Mouse (Mus musculus) hindbrain, embryonic 13.5 days (tissue): ENCODE results near the gene Ppp1r36. TPM values are rescaled to one million over a fixed set of nuclear protein-coding genes. Genes with fewer than 3 reads are reported as not detected.
"Not testable (repeated sequence)": the region's sequence is repeated elsewhere in the genome, so short reads cannot be mapped to it uniquely, and the experiment has no call there.

Source experiments
- ATAC-seq: fragments of 200-750 bp; cut with Nextera tagmentation; 2 replicates; pipeline ENCODE4 v1.8.0; 2017; ENCODE audit warnings: moderate TSS enrichment; ENCODE audit not compliant: low FRiP score
- H3K27ac ChIP-seq: fragments of 300-500 bp; sonication (generic); 2 replicates; pipeline ENCODE4 v1.5.1; 2015; ENCODE audit warnings: inconsistent platforms, mild to moderate bottlenecking, moderate library complexity
- H3K27me3 ChIP-seq: fragments of 300-500 bp; sonication (generic); 2 replicates; pipeline ENCODE4 v1.6.1; 2015; ENCODE audit warnings: mild to moderate bottlenecking, inconsistent platforms
- H3K36me3 ChIP-seq: fragments of 300-500 bp; sonication (generic); 2 replicates; pipeline ENCODE4 v1.6.1; 2015; ENCODE audit warnings: mild to moderate bottlenecking, inconsistent platforms
- H3K4me1 ChIP-seq: fragments of 300-500 bp; sonication (generic); replicated peaks from 2 replicates; pipeline ENCODE4 v1.6.1; 2015; ENCODE audit warnings: inconsistent platforms
- H3K4me2 ChIP-seq: fragments of 300-500 bp; sonication (generic); 2 replicates; pipeline ENCODE4 v1.6.1; 2015; ENCODE audit warnings: inconsistent platforms, mild to moderate bottlenecking, moderate library complexity
- H3K4me3 ChIP-seq: fragments of 300-500 bp; sonication (generic); 2 replicates; pipeline ENCODE4 v1.5.1; 2015; ENCODE audit warnings: mild to moderate bottlenecking, inconsistent platforms
- H3K9ac ChIP-seq: fragments of 300-500 bp; sonication (generic); 2 replicates; pipeline ENCODE4 v1.6.1; 2015; ENCODE audit warnings: mild to moderate bottlenecking, inconsistent platforms
- H3K9me3 ChIP-seq: fragments of 300-500 bp; sonication (generic); 2 replicates; pipeline ENCODE4 v1.6.1; 2016; ENCODE audit warnings: inconsistent platforms
- WGBS: fragments of 180-500 bp; shearing (Covaris S2); methylation state at CpG from one replicate; pipeline ENCODE4 v1.1.7; 2015; 5-methylcytosine and 5-hydroxymethylcytosine counted together
- polyA plus RNA-seq: library from polyadenylated mRNA; unstranded; fragments of >200 nt; fragmentation: Nextera tagmentation; extraction: Ambion mirVana; gene quantifications from 2 replicates; pipeline ENCODE4 v1.2.1, GENCODE M21; 2015

Gene Ppp1r36
- polyA plus RNA-seq, 1 experiment from 2014 or later, result 2.2 TPM

GRCm38 (mm10) chr12:76434111-76434510, 16.8 kb downstream of the Ppp1r36 start:
- 44% methylated on average over 7 of the region's 7 CpGs for WGBS
- Histone ChIP-seq H3K4me2 (no peak overlapping the region), H3K27me3 (peaks cover 22% of the 10 kb centered on the region), H3K9me3 (no peaks in the 10 kb centered on the region), H3K27ac (no peak overlapping the region), H3K4me1 (peaks cover 7% of the 10 kb centered on the region), H3K9ac (no peak overlapping the region), H3K36me3 (no peaks in the 10 kb centered on the region), H3K4me3 (no peak overlapping the region)
- ATAC-seq, result no peak

GRCm38 (mm10) chr12:76435084-76435483, 17.7 kb downstream of the Ppp1r36 start:
- H3K4me3 ChIP-seq, result peak overlapping the region; percentile 27
- no peak overlapping the region for H3K27ac ChIP-seq
- ATAC-seq, result no peak
- peaks cover 22% of the 10 kb centered on the region for H3K27me3 ChIP-seq
- peak overlapping the region; percentile 45 for H3K4me2 ChIP-seq
- H3K9ac ChIP-seq, result peak overlapping the region; percentile 46; the same call in 1 of the 2 replicates
- no peaks in the 10 kb centered on the region for H3K9me3 ChIP-seq
- peaks cover 7% of the 10 kb centered on the region for H3K4me1 ChIP-seq
- WGBS, result 5% methylated on average over 17 of the region's 17 CpGs
- H3K36me3 ChIP-seq, result no peaks in the 10 kb centered on the region

DNA sequence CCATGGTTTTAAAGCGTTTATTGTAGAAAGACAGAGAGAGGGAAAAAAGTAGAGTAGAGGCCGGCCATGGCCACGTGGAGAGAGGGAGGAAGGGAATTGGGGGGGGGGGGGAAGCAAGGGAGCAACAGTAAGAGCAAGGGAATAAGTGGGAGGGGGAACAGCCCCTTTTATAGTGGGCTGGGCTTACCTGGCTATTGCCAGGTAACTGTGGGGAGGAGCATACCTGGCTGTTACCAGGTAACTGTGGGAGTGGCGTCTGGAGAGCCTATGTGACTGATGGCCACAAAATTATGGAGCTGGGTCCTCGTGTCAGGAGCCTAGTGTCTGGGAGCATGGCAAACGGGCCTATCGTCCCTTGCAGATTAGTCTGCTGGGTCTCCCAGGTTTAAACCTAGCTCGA, 18.2 kb downstream of the Ppp1r36 start:
- no peak overlapping the region for H3K27ac ChIP-seq
- H3K9ac ChIP-seq, result no peak overlapping the region
- peaks cover 7% of the 10 kb centered on the region for H3K4me1 ChIP-seq
- H3K9me3 ChIP-seq, result no peaks in the 10 kb centered on the region
- no peaks in the 10 kb centered on the region for H3K36me3 ChIP-seq
- no peak for ATAC-seq
- WGBS, result 40% methylated on average over 8 of the region's 8 CpGs
- peak overlapping the region; percentile 45 for H3K4me2 ChIP-seq
- 0 out of 2 replicates have a peak overlapping the region, but pooled peaks have one; percentile 27 for H3K4me3 ChIP-seq
- H3K27me3 ChIP-seq, result peaks cover 22% of the 10 kb centered on the region

- not testable (repeated sequence) for H3K4me2 ChIP-seq, H3K27ac ChIP-seq, H3K4me3 ChIP-seq, ATAC-seq, H3K27me3 ChIP-seq, H3K9ac ChIP-seq, H3K4me1 ChIP-seq, H3K9me3 ChIP-seq, H3K36me3 ChIP-seq
- 73% methylated on average over 6 of the region's 6 CpGs for WGBS
These were observed 26.1 kb downstream of the Ppp1r36 start for GRCm38 (mm10) chr12:76443488-76443887.

DNA sequence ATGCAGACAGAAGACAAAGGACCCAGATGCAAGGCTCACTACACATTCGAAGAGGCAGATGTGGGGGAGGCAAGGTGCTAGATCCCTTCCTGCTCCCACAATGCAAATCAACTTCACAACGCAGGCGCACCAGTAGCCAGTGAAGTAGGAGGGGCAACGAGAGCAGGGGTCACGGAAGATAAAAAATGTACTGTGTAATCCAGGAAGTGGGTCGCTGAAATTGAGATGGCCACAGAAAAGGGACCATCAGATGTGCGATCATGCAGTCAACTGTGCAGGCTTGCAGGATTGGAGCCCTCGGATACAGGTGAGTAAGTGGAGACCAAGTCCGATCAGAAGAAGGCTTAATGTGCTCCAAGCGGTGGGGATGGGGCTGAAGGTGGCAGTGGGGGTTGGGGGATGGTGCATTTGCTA, 27.0 kb downstream of the Ppp1r36 start:
- no peaks in the 10 kb centered on the region for H3K27me3 ChIP-seq
- WGBS, result 67% methylated on average over 10 of the region's 10 CpGs
- H3K9me3 ChIP-seq, result no peaks in the 10 kb centered on the region
- H3K4me3 ChIP-seq, result no peak overlapping the region
- H3K27ac ChIP-seq, result no peak overlapping the region
- ATAC-seq, result no peak
- H3K36me3 ChIP-seq, result no peaks in the 10 kb centered on the region
- no peak overlapping the region for H3K4me2 ChIP-seq
- H3K4me1 ChIP-seq, result no peaks in the 10 kb centered on the region
- H3K9ac ChIP-seq, result no peak overlapping the region

- Histone ChIP-seq H3K27ac (no peak overlapping the region), H3K4me2 (no peak overlapping the region), H3K27me3 (no peaks in the 10 kb centered on the region), H3K4me3 (no peak overlapping the region), H3K9me3 (no peaks in the 10 kb centered on the region), H3K9ac (no peak overlapping the region), H3K4me1 (no peaks in the 10 kb centered on the region), H3K36me3 (no peaks in the 10 kb centered on the region)
- ATAC-seq, result no peak
- WGBS, result 85% methylated on average over 6 of the region's 6 CpGs
These were observed 27.5 kb downstream of the Ppp1r36 start for GRCm38 (mm10) chr12:76444862-76445261.

DNA sequence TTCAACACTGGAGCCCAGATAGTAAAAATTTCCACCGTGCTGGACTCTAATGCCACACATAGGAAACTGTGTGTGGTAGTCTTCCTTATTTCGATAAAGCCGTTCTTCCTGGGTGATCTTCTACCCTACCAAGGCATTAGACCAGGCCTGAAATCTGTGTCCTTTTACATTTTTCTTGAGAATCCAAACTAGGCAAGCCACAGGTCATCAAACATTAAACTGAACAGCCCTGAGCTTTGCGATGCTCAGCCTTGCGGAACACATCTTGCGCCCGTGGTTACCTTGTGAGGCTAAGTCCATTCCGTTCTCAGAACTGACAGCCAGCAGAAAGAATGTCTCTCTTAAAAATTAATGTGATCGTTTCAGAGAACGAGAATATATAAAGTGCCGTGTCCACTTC, 28.9 kb downstream of the Ppp1r36 start:
- H3K36me3 ChIP-seq, result no peaks in the 10 kb centered on the region
- H3K4me1 ChIP-seq, result no peaks in the 10 kb centered on the region
- no peak overlapping the region for H3K4me2 ChIP-seq
- H3K27ac ChIP-seq, result no peak overlapping the region
- H3K9me3 ChIP-seq, result no peaks in the 10 kb centered on the region
- H3K27me3 ChIP-seq, result no peaks in the 10 kb centered on the region
- no peak overlapping the region for H3K9ac ChIP-seq
- no peak for ATAC-seq
- H3K4me3 ChIP-seq, result no peak overlapping the region
- WGBS, result 81% methylated on average over 11 of the region's 11 CpGs

DNA sequence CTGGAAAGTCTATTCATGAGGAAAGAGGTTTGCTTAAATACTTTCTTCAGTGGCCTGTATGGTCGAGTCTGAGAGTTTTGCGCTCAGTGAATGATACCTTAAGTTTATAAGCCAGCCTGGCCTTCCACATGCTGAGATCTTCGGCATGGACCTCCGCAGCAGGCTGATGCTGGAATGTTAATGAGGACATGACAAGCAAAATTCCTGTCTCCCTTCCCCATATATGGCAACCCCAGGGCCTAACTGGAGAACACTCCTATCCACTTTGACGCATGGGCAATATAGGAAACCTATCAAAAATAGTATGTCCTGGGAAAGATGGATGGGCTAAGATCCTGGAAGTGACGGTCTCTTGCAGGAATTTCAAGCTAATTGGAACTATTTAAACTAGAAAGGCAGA, 30.8 kb downstream of the Ppp1r36 start:
- Histone ChIP-seq H3K27ac (no peak overlapping the region), H3K36me3 (no peaks in the 10 kb centered on the region), H3K9ac (no peak overlapping the region), H3K9me3 (no peaks in the 10 kb centered on the region), H3K4me2 (no peak overlapping the region), H3K4me1 (no peaks in the 10 kb centered on the region), H3K4me3 (no peak overlapping the region), H3K27me3 (no peaks in the 10 kb centered on the region)
- ATAC-seq, result no peak
- 76% methylated on average over 6 of the region's 6 CpGs for WGBS

GRCm38 (mm10) chr12:76452203-76452602, 34.9 kb downstream of the Ppp1r36 start:
- Histone ChIP-seq H3K4me2 (no peak overlapping the region), H3K27me3 (no peaks in the 10 kb centered on the region), H3K4me1 (no peaks in the 10 kb centered on the region), H3K36me3 (no peaks in the 10 kb centered on the region), H3K9me3 (no peaks in the 10 kb centered on the region), H3K27ac (no peak overlapping the region), H3K4me3 (no peak overlapping the region), H3K9ac (no peak overlapping the region)
- 46% methylated on average over 2 of the region's 2 CpGs for WGBS
- no peak for ATAC-seq

GRCm38 (mm10) chr12:76458445-76458844, 41.1 kb downstream of the Ppp1r36 start:
- ATAC-seq, H3K36me3 ChIP-seq, H3K27ac ChIP-seq, H3K9me3 ChIP-seq, H3K9ac ChIP-seq, H3K4me2 ChIP-seq, H3K4me3 ChIP-seq, H3K27me3 ChIP-seq, H3K4me1 ChIP-seq: not testable (repeated sequence)
- WGBS, result 87% methylated on average over 4 of the region's 4 CpGs

- no peak for ATAC-seq
- no peaks in the 10 kb centered on the region for H3K36me3 ChIP-seq
These were observed 41.7 kb downstream of the Ppp1r36 start for GRCm38 (mm10) chr12:76459032-76459431.

DNA sequence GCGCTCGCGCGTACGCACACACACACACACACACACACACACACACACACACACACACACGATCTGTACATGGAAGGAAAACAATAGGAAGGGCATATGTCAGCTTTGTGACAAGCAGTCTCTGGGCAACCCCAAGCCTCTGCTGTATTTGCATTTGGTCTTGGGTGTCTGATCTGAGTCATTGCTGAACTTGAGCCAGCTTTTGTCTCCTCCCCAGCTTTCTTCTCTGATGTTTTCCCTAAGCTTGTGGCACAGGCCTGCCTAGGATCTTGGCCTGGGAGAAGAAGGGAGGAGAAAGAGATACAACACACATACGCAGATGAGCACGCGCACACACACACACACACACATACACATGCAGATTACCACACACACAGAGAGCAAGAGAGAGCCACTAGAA, 46.1 kb downstream of the Ppp1r36 start:
- Histone ChIP-seq H3K27me3 (no peaks in the 10 kb centered on the region), H3K36me3 (no peaks in the 10 kb centered on the region), H3K9ac (no peak overlapping the region), H3K4me1 (0 out of 2 replicates have a peak, but pooled peaks cover 3% of the 10 kb centered on the region), H3K9me3 (no peaks in the 10 kb centered on the region), H3K27ac (no peak overlapping the region), H3K4me3 (no peak overlapping the region), H3K4me2 (no peak overlapping the region)
- WGBS, result 90% methylated on average over 9 of the region's 9 CpGs
- no peak for ATAC-seq

More at GRCm38 (mm10) chr12:76459032-76459431, 41.7 kb downstream of the Ppp1r36 start:
- Histone ChIP-seq H3K27me3 (no peaks in the 10 kb centered on the region), H3K4me2 (no peak overlapping the region), H3K27ac (no peak overlapping the region), H3K9ac (no peak overlapping the region), H3K4me1 (no peaks in the 10 kb centered on the region), H3K9me3 (no peaks in the 10 kb centered on the region), H3K4me3 (no peak overlapping the region)
- WGBS, result 70% methylated on average over 4 of the region's 4 CpGs

- Histone ChIP-seq H3K4me2 (no peak overlapping the region), H3K27ac (no peak overlapping the region; the same call in 1 of the 2 replicates)
- 68% methylated on average over 12 of the region's 12 CpGs for WGBS
These were observed 47.4 kb downstream of the Ppp1r36 start for GRCm38 (mm10) chr12:76464651-76465252.

More at GRCm38 (mm10) chr12:76464651-76465252, 47.4 kb downstream of the Ppp1r36 start:
- Histone ChIP-seq H3K36me3 (no peaks in the 10 kb centered on the region), H3K27me3 (no peaks in the 10 kb centered on the region), H3K9me3 (no peaks in the 10 kb centered on the region), H3K4me3 (no peak overlapping the region), H3K9ac (no peak overlapping the region), H3K4me1 (0 out of 2 replicates have a peak, but pooled peaks cover 3% of the 10 kb centered on the region)
- ATAC-seq, result no peak
